Mouse (Mus musculus) erythroblast, embryonic 14.5 days (primary cell): Measurements from ENCODE around the gene Golga1.

Experiments used
- GATA1 ChIP-seq: IDR thresholded peaks from 2 replicates; pipeline ENCODE4 v1.6.1; 2012; ENCODE audit warnings: low read length, inconsistent platforms, mixed read lengths
- TAL1 ChIP-seq: IDR thresholded peaks from 3 replicates; pipeline ENCODE4 v1.6.1; 2012; ENCODE audit warnings: low read length, inconsistent platforms, mixed read lengths

DNA sequence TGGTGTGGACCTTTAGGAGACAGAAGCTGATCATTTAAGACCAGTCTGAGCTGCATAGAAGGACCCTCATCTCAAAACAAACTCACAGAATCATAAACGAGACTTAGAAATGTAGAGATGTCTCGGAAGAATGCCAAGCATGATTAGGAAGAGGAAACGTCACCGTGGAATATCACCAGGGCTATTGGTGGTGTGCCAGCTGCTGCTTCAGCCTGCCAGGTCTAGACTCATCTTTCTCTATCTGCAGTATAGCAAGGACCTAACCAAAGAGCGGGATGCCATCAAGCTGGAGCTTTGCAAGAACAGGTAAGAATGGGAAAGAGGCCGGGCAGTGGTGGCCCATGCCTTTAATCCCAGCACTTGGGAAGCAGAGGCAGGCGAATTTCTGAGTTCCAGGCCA lies 91.6 kb downstream of the Golga1 start:
- TF ChIP-seq GATA1 (no peak), TAL1 (no peak)
